Mouse (Mus musculus) limb, embryonic 11.5 days (tissue): ENCODE results near the gene Gm28051. TPM values are rescaled to one million over a fixed set of nuclear protein-coding genes. Genes with fewer than 3 reads are reported as not detected.
A peak's percentile ranks its signal among the peaks of the same experiment; 100 is the strongest.

Experiments
- ATAC-seq: fragments of 200-750 bp; cut with Nextera tagmentation; 2 replicates; pipeline ENCODE4 v1.8.0; 2017; ENCODE audit warnings: low read depth; ENCODE audit not compliant: insufficient number of reproducible peaks, low FRiP score, low TSS enrichment
- DNase-seq: peaks from one replicate; pipeline ENCODE4 v3.0.0-alpha.2; 2015; ENCODE audit warnings: low spot score
- H3K27ac ChIP-seq: fragments of 300-500 bp; sonication (generic); replicated peaks from 2 replicates; pipeline ENCODE4 v1.5.1; 2014; ENCODE audit warnings: low read depth, mild to moderate bottlenecking, low read length
- H3K27me3 ChIP-seq: fragments of 300-500 bp; sonication (generic); 2 replicates; pipeline ENCODE4 v1.6.1; 2014; ENCODE audit warnings: mild to moderate bottlenecking, low read length, mixed read lengths; ENCODE audit not compliant: control insufficient read depth, insufficient read depth
- H3K36me3 ChIP-seq: fragments of 300-500 bp; sonication (generic); 2 replicates; pipeline ENCODE4 v1.6.1; 2014; ENCODE audit warnings: mild to moderate bottlenecking, low read length, moderate library complexity, mixed read lengths; ENCODE audit not compliant: control insufficient read depth, insufficient read depth
- H3K4me1 ChIP-seq: fragments of 300-500 bp; sonication (generic); 2 replicates; pipeline ENCODE4 v1.6.1; 2014; ENCODE audit warnings: low read length, mixed read lengths; ENCODE audit not compliant: control insufficient read depth, insufficient read depth
- H3K4me2 ChIP-seq: fragments of 300-500 bp; sonication (generic); 2 replicates; pipeline ENCODE4 v1.6.1; 2014; ENCODE audit warnings: low read depth, mild to moderate bottlenecking, moderate library complexity; ENCODE audit not compliant: severe bottlenecking
- H3K4me3 ChIP-seq: fragments of 300-500 bp; sonication (generic); 2 replicates; pipeline ENCODE4 v1.5.1; 2014; ENCODE audit warnings: low read depth, low read length
- H3K9ac ChIP-seq: fragments of 300-500 bp; sonication (generic); 2 replicates; pipeline ENCODE4 v1.6.1; 2014; ENCODE audit warnings: mild to moderate bottlenecking, low read length
- H3K9me3 ChIP-seq: fragments of 300-500 bp; sonication (generic); 2 replicates; pipeline ENCODE4 v1.6.1; 2016; ENCODE audit warnings: low read length; ENCODE audit not compliant: control insufficient read depth
- WGBS: fragments of 180-500 bp; shearing (Covaris S2); extraction: QIAGEN DNeasy Blood & Tissue Kit; methylation state at CpG from one replicate; pipeline ENCODE4 v1.1.7; 2014; 5-methylcytosine and 5-hydroxymethylcytosine counted together
- polyA plus RNA-seq: library from polyadenylated mRNA; unstranded; fragments of >200 nt; fragmentation: Nextera tagmentation; extraction: Ambion mirVana; gene quantifications from 2 replicates; pipeline ENCODE4 v1.2.1, GENCODE M21; 2014

The Gm28051 gene
- polyA plus RNA-seq, 1 experiment from 2014 or later: 0.40 TPM

- Histone ChIP-seq H3K27me3 (no peaks in the 10 kb centered on the region), H3K4me2 (no peak overlapping the region), H3K27ac (no peak overlapping the region), H3K36me3 (no peaks in the 10 kb centered on the region), H3K4me1 (peaks cover 2% of the 10 kb centered on the region; the same call in 1 of the 2 replicates), H3K4me3 (no peak overlapping the region), H3K9me3 (no peaks in the 10 kb centered on the region), H3K9ac (no peak overlapping the region)
- ATAC-seq: no peak
- no peak for DNase-seq
- 85% methylated on average over 7 of the region's 7 CpGs for WGBS
Measured at GRCm38 (mm10) chr12:102682722-102683299, 74.8 kb downstream of the Gm28051 start.

- DNase-seq (no peak), ATAC-seq (no peak)
- H3K4me2 ChIP-seq: no peak overlapping the region
- H3K27me3 ChIP-seq: no peaks in the 10 kb centered on the region
- H3K4me3 ChIP-seq: no peak overlapping the region
- 85% methylated on average over 5 of the region's 5 CpGs for WGBS
- no peak overlapping the region for H3K9ac ChIP-seq
- H3K27ac ChIP-seq: no peak overlapping the region
- H3K4me1 ChIP-seq: peaks cover 2% of the 10 kb centered on the region; the same call in 1 of the 2 replicates
- H3K36me3 ChIP-seq: no peaks in the 10 kb centered on the region
- no peaks in the 10 kb centered on the region for H3K9me3 ChIP-seq
Measured at GRCm38 (mm10) chr12:102682085-102682484, 75.5 kb downstream of the Gm28051 start.

DNA sequence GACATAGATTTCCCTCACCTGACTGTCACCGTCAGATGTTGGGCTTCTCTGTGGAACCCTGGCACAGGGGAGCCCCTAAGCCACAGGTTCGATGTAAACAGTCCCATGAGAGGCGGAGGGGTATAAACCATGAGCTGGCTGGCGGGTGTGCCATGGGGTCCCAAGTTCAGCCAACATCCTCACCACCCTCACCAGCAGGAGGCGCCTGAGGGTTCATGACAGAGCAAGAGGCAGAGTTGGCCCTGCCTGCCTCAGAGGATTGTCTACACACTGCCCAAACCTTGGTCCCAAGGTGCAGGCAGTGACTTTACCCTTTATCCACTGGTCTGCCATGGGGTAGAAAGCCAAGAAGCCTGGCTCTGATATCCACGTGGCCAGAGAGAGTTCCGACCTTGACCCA, 76.0 kb downstream of the Gm28051 start:
- Histone ChIP-seq H3K4me3 (no peak overlapping the region), H3K9me3 (no peaks in the 10 kb centered on the region), H3K27me3 (no peaks in the 10 kb centered on the region), H3K27ac (no peak overlapping the region), H3K36me3 (no peaks in the 10 kb centered on the region), H3K4me2 (no peak overlapping the region), H3K4me1 (peaks cover 2% of the 10 kb centered on the region; the same call in 1 of the 2 replicates), H3K9ac (no peak overlapping the region)
- 76% methylated on average over 7 of the region's 7 CpGs for WGBS
- peak; percentile 37 for DNase-seq
- no peak for ATAC-seq

DNA sequence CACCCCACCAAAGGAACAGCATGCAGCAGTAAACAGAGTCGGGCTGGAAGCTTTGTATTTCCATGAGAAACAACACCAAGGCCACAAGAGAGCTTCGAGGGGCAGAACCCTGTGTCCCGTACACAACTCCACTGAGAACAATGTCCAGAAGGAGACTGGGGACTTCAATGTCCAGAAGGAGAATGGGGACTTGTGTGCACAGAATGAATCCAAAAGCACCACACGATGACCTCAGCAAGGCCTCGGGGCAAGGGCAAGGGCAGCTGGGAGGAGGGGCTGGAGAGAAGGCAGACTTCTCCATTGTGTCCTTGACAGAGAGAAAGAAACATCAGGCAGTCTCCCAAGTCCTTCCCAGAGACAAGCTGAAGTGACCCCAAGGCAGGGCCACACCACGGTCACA, 78.7 kb downstream of the Gm28051 start:
- 79% methylated on average over 6 of the region's 6 CpGs for WGBS
- no peaks in the 10 kb centered on the region for H3K9me3 ChIP-seq
- H3K9ac ChIP-seq: no peak overlapping the region
- DNase-seq (no peak), ATAC-seq (no peak)
- H3K36me3 ChIP-seq: no peaks in the 10 kb centered on the region
- no peak overlapping the region for H3K27ac ChIP-seq
- H3K27me3 ChIP-seq: no peaks in the 10 kb centered on the region
- no peak overlapping the region for H3K4me2 ChIP-seq
- no peaks in the 10 kb centered on the region; the same call in 1 of the 2 replicates for H3K4me1 ChIP-seq
- H3K4me3 ChIP-seq: no peak overlapping the region

GRCm38 (mm10) chr12:102677089-102677488, 80.5 kb downstream of the Gm28051 start:
- H3K27me3 ChIP-seq: no peaks in the 10 kb centered on the region
- DNase-seq: no peak
- ATAC-seq: no peak
- H3K9me3 ChIP-seq: no peaks in the 10 kb centered on the region
- H3K4me3 ChIP-seq: no peak overlapping the region
- H3K36me3 ChIP-seq: no peaks in the 10 kb centered on the region
- H3K27ac ChIP-seq: no peak overlapping the region
- no peak overlapping the region for H3K9ac ChIP-seq
- whole genome bisulfite sequencing: 87% methylated on average over 3 of the region's 3 CpGs
- no peak overlapping the region for H3K4me2 ChIP-seq
- H3K4me1 ChIP-seq: no peaks in the 10 kb centered on the region; the same call in 1 of the 2 replicates

DNA sequence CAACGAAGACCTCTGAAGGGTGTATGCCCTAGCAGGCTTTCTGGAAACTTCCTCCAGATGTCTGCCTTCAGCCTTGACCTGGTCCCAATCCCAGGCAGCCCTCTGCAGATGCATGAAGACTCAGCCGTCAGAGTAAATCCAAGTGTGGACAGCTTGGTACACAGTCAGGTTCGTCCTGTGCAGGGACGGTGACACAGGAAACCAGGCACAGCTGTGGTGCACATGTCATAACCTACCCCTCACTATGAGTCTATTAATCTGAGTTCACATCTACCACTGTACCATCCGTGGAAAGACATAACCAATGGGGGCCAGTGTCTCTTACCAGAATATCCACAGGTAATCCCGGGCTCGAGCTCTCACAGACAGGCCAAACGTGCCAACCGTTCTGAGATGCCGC, 83.0 kb downstream of the Gm28051 start:
- Histone ChIP-seq H3K36me3 (no peaks in the 10 kb centered on the region), H3K4me1 (no peaks in the 10 kb centered on the region; the same call in none of the 2 replicates)

DNA sequence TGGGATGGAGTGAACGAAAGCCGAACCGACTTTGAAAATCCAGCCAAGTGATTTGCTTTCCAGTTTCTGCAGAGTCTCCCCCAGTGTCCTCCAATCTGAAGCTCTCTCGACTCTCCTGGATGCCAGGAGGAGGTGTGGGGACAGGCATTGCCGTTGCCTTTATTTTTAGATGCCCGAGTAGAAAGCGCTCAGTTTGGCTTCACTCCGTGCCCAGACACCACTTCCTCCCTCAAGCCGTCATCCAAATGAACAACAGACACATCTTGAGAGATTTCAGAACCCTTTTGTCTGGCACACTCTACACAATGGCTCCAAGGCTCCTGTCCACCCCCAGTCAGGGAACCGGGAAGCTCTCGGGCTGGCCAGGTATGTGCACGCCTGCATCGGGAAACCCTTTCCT, 83.4 kb downstream of the Gm28051 start:
- WGBS: 93% methylated on average over 13 of the region's 13 CpGs
- ATAC-seq (no peak), DNase-seq (no peak)
- no peaks in the 10 kb centered on the region for H3K27me3 ChIP-seq
- no peaks in the 10 kb centered on the region; the same call in none of the 2 replicates for H3K4me1 ChIP-seq
- H3K27ac ChIP-seq: no peak overlapping the region
- no peaks in the 10 kb centered on the region for H3K9me3 ChIP-seq
- H3K36me3 ChIP-seq: no peaks in the 10 kb centered on the region
- no peak overlapping the region for H3K9ac ChIP-seq
- no peak overlapping the region for H3K4me3 ChIP-seq
- no peak overlapping the region for H3K4me2 ChIP-seq

More for the DNA sequence above, 83.0 kb downstream of the Gm28051 start:
- Histone ChIP-seq H3K9me3 (no peaks in the 10 kb centered on the region), H3K4me2 (no peak overlapping the region), H3K4me3 (no peak overlapping the region), H3K27me3 (no peaks in the 10 kb centered on the region), H3K27ac (no peak overlapping the region), H3K9ac (no peak overlapping the region)
- ATAC-seq: no peak
- 89% methylated on average over 10 of the region's 10 CpGs for WGBS
- no peak for DNase-seq

GRCm38 (mm10) chr12:102672857-102673839, 84.4 kb downstream of the Gm28051 start:
- Histone ChIP-seq H3K4me2 (no peak overlapping the region), H3K27me3 (no peaks in the 10 kb centered on the region), H3K4me3 (no peak overlapping the region), H3K9ac (no peak overlapping the region), H3K27ac (no peak overlapping the region), H3K9me3 (no peaks in the 10 kb centered on the region), H3K4me1 (no peaks in the 10 kb centered on the region; the same call in none of the 2 replicates), H3K36me3 (no peaks in the 10 kb centered on the region)
- ATAC-seq (no peak), DNase-seq (no peak)
- WGBS: 87% methylated on average over 20 of the region's 20 CpGs
